Mouse (Mus musculus): Measurements from ENCODE around the gene Adk. TPM values are rescaled to one million over a fixed set of nuclear protein-coding genes. Genes with fewer than 3 reads are reported as not detected.

Gene Adk
- polyA plus RNA-seq, 1 experiment from 2014 or later, result 240 TPM

- 97% methylated on average over 3 of the region's 3 CpGs for WGBS
- H3K9ac ChIP-seq (ENCODE audit: low read depth, low read length), result no peak overlapping the region
- H3K27me3 ChIP-seq (replicated peaks; ENCODE audit: control insufficient read depth, insufficient read depth, low read length), result no peaks in the 10 kb centered on the region
- H3K4me1 ChIP-seq (replicated peaks; ENCODE audit: control insufficient read depth, insufficient read depth, low read length), result no peaks in the 10 kb centered on the region
- ATAC-seq, result no peak
- H3K9me3 ChIP-seq (ENCODE audit: control insufficient read depth), result no peaks in the 10 kb centered on the region
- no peaks in the 10 kb centered on the region for H3K36me3 ChIP-seq (ENCODE audit: control insufficient read depth, insufficient read depth)
- no peak overlapping the region for H3K4me3 ChIP-seq (ENCODE audit: low read depth, low read length)
- no peak for TF ChIP-seq CTCF (IDR thresholded peaks at IDR 0.05; ENCODE audit: low read depth)
- no peak overlapping the region for H3K27ac ChIP-seq (ENCODE audit: low read depth, low read length)
- H3K4me2 ChIP-seq (replicated peaks; ENCODE audit: low read depth), result no peak overlapping the region
Measured at GRCm38 (mm10) chr14:21166114-21166513, 113.7 kb downstream of the Adk start.

- WGBS, result 94% methylated on average over 1 of the region's 1 CpGs
- Histone ChIP-seq H3K27ac (ENCODE audit: low read depth, low read length) (no peak overlapping the region), H3K4me1 (replicated peaks; ENCODE audit: control insufficient read depth, insufficient read depth, low read length) (no peaks in the 10 kb centered on the region), H3K4me2 (replicated peaks; ENCODE audit: low read depth) (no peak overlapping the region), H3K9ac (ENCODE audit: low read depth, low read length) (no peak overlapping the region), H3K9me3 (ENCODE audit: control insufficient read depth) (no peaks in the 10 kb centered on the region), H3K36me3 (ENCODE audit: control insufficient read depth, insufficient read depth) (no peaks in the 10 kb centered on the region), H3K27me3 (replicated peaks; ENCODE audit: control insufficient read depth, insufficient read depth, low read length) (no peaks in the 10 kb centered on the region), H3K4me3 (ENCODE audit: low read depth, low read length) (no peak overlapping the region)
- no peak for TF ChIP-seq CTCF (IDR thresholded peaks at IDR 0.05; ENCODE audit: low read depth)
- ATAC-seq, result no peak
Measured at GRCm38 (mm10) chr14:21173973-21174745, 121.8 kb downstream of the Adk start.

- ATAC-seq, result no peak
- Histone ChIP-seq H3K27me3 (replicated peaks; ENCODE audit: control insufficient read depth, insufficient read depth, low read length) (no peaks in the 10 kb centered on the region), H3K36me3 (ENCODE audit: control insufficient read depth, insufficient read depth) (no peaks in the 10 kb centered on the region), H3K4me3 (ENCODE audit: low read depth, low read length) (no peak overlapping the region), H3K4me2 (replicated peaks; ENCODE audit: low read depth) (no peak overlapping the region), H3K9me3 (ENCODE audit: control insufficient read depth) (no peaks in the 10 kb centered on the region), H3K4me1 (replicated peaks; ENCODE audit: control insufficient read depth, insufficient read depth, low read length) (no peaks in the 10 kb centered on the region), H3K9ac (ENCODE audit: low read depth, low read length) (no peak overlapping the region), H3K27ac (ENCODE audit: low read depth, low read length) (no peak overlapping the region)
- TF ChIP-seq CTCF (IDR thresholded peaks at IDR 0.05; ENCODE audit: low read depth), result no peak
- WGBS, result 91% methylated on average over 2 of the region's 2 CpGs
Measured at GRCm38 (mm10) chr14:21174804-21175203, 122.4 kb downstream of the Adk start.

GRCm38 (mm10) chr14:21177781-21178180 is 125.4 kb downstream of the Adk start:
- Histone ChIP-seq H3K4me1 (replicated peaks; ENCODE audit: control insufficient read depth, insufficient read depth, low read length) (no peaks in the 10 kb centered on the region), H3K4me2 (replicated peaks; ENCODE audit: low read depth) (no peak overlapping the region), H3K27me3 (replicated peaks; ENCODE audit: control insufficient read depth, insufficient read depth, low read length) (no peaks in the 10 kb centered on the region), H3K4me3 (ENCODE audit: low read depth, low read length) (no peak overlapping the region), H3K36me3 (ENCODE audit: control insufficient read depth, insufficient read depth) (no peaks in the 10 kb centered on the region), H3K27ac (ENCODE audit: low read depth, low read length) (no peak overlapping the region), H3K9ac (ENCODE audit: low read depth, low read length) (no peak overlapping the region), H3K9me3 (ENCODE audit: control insufficient read depth) (no peaks in the 10 kb centered on the region)
- TF ChIP-seq CTCF (IDR thresholded peaks at IDR 0.05; ENCODE audit: low read depth), result no peak
- 38% methylated on average over 2 of the region's 2 CpGs for WGBS
- ATAC-seq, result no peak

GRCm38 (mm10) chr14:21178356-21178755 is 126.0 kb downstream of the Adk start:
- no peaks in the 10 kb centered on the region for H3K9me3 ChIP-seq (ENCODE audit: control insufficient read depth)
- H3K27ac ChIP-seq (ENCODE audit: low read depth, low read length), result no peak overlapping the region
- H3K27me3 ChIP-seq (replicated peaks; ENCODE audit: control insufficient read depth, insufficient read depth, low read length), result no peaks in the 10 kb centered on the region
- H3K4me3 ChIP-seq (ENCODE audit: low read depth, low read length), result no peak overlapping the region
- H3K9ac ChIP-seq (ENCODE audit: low read depth, low read length), result no peak overlapping the region
- TF ChIP-seq CTCF (IDR thresholded peaks at IDR 0.05; ENCODE audit: low read depth), result no peak
- 64% methylated on average over 6 of the region's 6 CpGs for WGBS
- H3K4me2 ChIP-seq (replicated peaks; ENCODE audit: low read depth), result no peak overlapping the region
- no peaks in the 10 kb centered on the region for H3K36me3 ChIP-seq (ENCODE audit: control insufficient read depth, insufficient read depth)
- H3K4me1 ChIP-seq (replicated peaks; ENCODE audit: control insufficient read depth, insufficient read depth, low read length), result no peaks in the 10 kb centered on the region
- ATAC-seq, result no peak

GRCm38 (mm10) chr14:21181053-21181452 is 128.7 kb downstream of the Adk start:
- no peaks in the 10 kb centered on the region for H3K4me1 ChIP-seq (replicated peaks; ENCODE audit: control insufficient read depth, insufficient read depth, low read length)
- no peak overlapping the region for H3K4me3 ChIP-seq (ENCODE audit: low read depth, low read length)
- H3K9me3 ChIP-seq (ENCODE audit: control insufficient read depth), result no peaks in the 10 kb centered on the region
- no peaks in the 10 kb centered on the region for H3K27me3 ChIP-seq (replicated peaks; ENCODE audit: control insufficient read depth, insufficient read depth, low read length)
- H3K4me2 ChIP-seq (replicated peaks; ENCODE audit: low read depth), result no peak overlapping the region
- no peak overlapping the region for H3K27ac ChIP-seq (ENCODE audit: low read depth, low read length)
- WGBS, result 66% methylated on average over 3 of the region's 3 CpGs
- ATAC-seq, result no peak
- no peak overlapping the region for H3K9ac ChIP-seq (ENCODE audit: low read depth, low read length)
- TF ChIP-seq CTCF (IDR thresholded peaks at IDR 0.05; ENCODE audit: low read depth), result no peak
- no peaks in the 10 kb centered on the region for H3K36me3 ChIP-seq (ENCODE audit: control insufficient read depth, insufficient read depth)

Data from intestine, postnatal 0 days (tissue).